Mouse (Mus musculus): ENCODE measurements around the gene Shtn1.

Shtn1 gene

DNA sequence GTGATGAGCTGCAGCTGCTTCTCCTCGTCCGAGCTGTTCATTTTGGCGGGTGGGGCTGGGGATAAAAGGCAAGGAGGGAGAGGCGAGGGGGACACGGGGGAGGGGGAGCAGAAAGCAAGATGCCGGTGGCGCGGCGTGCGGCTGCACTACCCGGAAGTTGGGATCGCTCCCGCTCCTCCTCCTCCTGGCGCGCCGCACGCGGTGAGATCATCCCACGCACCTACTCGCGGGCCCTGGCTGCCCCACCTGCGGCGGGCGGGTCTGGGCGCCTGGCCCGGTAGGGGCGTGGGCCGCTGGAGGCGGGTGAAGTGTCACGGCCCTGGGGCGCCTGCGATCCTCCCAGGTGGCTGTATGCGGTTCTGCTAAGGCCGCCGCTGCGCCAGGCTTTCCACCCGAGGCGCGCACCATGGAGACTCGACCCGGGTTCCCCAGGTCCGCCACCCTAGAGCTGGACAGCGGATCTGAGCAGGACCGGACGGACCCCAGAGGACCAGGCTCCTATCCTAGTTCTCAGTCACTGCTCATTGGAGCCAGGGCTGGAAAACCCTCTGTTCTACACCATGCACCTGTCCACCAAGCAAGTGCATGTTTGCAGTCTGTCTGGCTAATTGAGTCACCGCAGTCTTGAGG, at the start of gene Shtn1:
TSS of gene Shtn1 (minus strand) at position 629 of the 630 bp plus-strand sequence.
- peak; percentile 43 for DNase-seq (ENCODE audit: low spot score)

DNA sequence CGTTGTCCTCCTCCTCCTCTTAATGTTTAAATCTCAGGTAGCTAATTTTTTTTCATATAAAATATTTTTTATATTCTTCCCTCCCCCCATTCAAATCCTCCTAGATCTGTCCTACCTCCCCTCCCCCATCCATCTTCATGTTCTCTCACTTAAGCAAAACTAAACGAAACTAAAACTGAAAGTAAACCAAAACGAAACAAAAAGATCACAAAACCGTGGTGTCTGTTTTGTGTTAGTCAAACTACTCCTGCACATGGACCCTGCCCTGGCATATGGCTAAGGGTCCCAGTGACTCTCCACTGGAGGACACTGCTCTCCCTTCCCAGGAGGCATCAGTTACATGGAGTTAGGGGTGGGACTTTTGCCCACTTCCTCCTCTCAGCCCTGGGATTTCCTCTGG, 38.3 kb upstream of the Shtn1 start:
- no peak for DNase-seq (ENCODE audit: low spot score)

DNA sequence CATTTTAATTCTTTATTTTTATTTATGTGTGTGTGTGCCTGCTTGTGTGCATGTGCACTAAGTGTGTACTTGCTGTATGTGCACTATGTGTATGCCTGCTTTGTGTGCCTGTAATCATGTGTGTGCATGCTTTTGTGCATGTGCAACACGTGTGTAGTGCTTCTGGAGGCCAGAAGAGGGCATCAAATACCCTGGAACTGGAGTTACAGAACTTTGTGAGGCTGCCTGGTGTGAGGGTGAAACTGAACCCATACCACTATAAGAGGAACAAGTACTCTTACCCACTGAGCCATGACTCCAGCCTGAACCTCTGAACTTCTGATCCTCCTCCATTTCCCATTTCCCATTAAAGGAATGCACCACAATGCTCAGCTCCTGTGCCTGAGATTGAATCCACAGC, 34.0 kb upstream of the Shtn1 start:
- no peak for DNase-seq (ENCODE audit: low spot score)

DNA sequence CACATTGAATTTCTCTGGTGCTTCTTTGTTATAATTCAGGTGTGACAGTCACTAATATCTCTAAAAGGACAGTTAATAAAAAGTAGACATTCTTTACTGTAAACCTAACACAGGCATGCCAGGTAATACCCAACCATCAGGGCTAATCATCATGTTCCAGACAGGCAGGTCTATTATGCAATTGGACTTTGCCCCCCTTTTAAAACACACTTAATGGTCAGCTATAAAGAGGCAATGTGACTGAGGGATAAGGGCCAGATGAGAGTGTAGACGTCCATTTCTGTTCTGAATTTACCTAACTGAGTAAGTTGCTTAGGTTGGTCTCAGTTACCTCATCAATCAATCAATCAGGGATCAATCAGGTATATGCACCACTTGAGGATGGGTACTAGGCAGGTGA, 22.4 kb upstream of the Shtn1 start:
- DNase-seq (ENCODE audit: low spot score): no peak

DNA sequence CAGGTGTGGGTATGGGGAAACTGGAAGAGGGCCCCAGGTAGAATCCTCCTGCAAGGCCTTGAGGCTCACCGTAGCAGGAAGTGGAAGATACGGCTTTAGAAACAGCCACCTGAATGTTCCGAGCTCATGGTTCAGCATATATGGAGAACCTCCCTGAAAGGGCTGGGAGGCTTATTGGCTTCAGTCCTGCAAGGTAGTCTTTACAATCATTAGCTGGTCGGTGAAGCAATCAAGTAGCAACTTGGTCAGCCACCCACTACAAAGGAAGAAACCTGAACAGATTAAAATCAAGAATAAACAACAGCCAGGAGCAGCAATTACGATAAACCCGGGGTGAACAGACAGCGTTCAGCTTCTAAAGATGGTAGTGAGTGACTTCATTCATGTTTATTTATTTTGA, 16.4 kb upstream of the Shtn1 start:
- no peak for DNase-seq (ENCODE audit: low spot score)

DNA sequence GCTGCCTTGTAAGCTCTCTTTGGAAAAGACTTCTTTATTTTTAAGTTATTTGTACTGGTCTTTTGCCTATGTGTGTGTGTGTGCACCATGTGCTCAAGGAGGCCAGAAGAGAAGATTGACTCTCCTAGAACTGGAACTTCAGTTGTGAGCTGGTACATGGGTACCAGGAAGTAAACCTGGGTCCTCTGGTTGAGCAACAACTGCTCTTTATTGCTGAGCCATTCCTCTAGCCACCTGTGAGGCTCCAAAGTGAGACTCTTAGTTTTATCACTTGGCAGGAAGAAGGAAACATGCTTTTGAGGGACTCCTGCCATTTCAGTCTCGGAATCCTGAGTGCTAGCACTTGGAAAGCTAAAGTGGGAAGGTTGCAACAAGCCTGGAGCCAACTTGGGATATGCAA, 14.4 kb upstream of the Shtn1 start:
- no peak for DNase-seq (ENCODE audit: low spot score)

DNA sequence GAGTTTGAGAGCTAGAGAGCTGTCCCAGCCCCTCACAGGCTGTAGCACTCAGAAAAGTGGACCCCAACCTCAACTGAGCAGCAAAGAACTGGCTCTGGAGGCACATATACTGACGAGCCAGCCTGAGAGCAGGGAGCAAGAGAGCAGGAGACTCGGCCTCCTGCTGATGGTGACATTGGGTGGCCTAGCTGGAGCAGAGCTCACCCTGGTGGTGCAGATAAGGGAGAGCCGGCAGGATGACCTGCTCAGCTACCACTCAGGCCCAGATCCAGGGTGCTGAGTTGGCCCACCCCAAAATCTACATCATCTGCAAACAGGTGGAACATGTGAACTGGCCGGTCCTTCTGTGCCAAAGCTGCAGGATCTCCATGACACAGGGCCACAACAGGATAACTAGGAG, 8.4 kb upstream of the Shtn1 start:
- DNase-seq (ENCODE audit: low spot score): no peak

DNA sequence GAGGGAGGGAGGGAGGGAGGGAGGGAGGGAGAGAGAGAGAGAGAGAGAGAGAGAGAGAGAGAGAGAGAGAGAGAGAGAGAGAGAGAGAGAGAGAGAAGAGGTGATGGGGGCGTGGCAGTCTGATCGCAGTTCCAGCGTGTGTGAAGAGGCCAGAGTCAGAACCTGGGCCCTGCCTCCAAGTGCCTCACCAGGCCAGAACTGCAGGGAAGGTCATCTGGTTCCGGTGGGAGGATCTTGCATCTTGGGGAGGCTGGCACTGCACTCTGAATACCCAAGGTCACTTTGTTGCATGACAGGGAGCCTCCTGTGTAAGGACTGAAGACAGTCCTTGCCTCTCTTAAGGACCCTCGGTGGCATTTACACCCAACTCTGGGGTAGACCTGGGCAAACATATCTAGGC, 231 bp upstream of the Shtn1 start:
- DNase-seq (ENCODE audit: low spot score): no peak

DNA sequence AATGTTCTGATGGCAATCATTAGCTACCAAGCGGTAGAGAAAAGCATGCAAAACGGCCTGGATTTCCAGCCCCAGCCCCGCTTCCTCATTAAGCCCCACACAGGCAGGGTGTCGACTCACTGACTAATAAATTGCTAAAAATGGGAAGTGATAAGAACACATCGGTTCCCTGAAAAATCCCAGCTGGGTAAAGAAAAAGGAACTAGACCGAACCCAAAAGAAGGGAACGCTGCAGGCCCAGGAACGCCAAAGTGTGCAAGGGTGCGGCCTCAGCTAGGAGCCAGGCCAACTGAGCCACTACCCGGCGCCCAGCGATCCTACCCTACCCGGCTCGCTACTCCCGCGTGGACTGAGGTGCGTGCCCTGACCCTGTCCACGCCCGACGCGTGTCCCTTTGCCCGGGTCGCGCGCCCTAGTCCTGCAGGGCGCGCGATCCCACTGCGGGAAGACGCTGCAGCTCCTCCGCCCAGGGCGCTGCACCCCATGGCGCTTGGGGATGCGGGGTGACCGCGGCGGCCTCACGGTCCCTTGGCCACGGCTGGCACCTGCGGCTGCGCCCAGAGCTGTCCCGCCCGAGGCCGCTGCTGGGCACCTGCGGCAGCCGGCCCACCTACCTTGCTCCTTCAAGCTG, 944 bp downstream of the Shtn1 start:
- no peak for DNase-seq (ENCODE audit: low spot score)

DNA sequence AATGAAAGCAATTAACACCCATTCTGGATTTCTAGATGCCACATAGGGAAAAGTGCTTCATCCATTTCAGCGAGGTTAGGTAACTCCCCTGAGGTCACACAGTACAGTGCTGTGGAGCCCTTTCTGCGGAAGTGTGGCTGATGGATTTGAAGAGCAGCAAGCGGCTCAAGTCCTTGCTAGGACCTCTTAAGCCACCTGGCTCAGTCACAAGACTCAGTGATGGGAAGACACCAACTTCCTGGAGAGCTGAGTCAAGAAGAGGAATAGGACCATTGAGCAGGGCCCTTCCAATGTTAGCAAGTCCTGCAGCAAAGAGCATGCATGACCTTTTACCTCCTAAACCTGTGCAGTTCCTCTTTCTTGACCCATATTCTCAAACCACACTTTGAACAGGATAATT, 1.5 kb downstream of the Shtn1 start:
- DNase-seq (ENCODE audit: low spot score): no peak

DNA sequence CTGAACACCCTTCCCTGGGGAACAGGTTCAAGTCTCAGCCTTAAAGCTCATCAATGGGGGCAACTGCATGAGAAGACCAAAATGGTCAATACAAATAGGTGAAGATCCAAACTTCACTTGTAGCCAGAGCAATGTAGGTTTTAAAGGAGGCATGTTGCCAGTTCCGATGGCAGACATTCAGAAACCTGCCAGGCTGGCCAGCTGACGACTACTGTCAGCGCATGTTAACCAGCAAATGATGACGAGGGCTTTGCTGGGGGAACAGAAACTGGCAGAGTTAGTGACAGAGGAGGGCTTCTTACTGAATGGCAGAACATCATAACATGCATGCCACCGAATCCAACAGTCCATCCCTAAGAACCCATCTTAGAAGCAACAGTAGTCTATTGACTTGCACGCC, 2.9 kb downstream of the Shtn1 start:
- DNase-seq (ENCODE audit: low spot score): no peak

DNA sequence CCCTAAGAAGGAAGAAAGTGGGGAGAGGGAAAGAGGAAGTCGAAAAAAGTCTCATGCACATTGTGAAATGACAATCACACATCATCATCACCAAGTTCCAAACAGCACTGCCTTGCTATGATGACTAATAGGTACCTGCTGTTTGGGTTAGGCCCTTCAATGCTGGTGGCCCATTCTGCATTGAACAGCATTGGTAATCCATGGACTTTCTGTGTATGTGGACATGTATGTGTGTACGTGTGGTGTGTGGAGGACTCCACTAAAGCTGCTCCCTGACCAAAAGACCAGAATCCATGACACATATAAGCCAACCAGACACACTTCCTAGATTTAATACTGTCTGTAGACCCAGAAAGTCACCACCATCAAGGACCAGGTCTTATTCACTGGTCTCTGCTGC, 3.9 kb downstream of the Shtn1 start:
- DNase-seq (ENCODE audit: low spot score): no peak

DNA sequence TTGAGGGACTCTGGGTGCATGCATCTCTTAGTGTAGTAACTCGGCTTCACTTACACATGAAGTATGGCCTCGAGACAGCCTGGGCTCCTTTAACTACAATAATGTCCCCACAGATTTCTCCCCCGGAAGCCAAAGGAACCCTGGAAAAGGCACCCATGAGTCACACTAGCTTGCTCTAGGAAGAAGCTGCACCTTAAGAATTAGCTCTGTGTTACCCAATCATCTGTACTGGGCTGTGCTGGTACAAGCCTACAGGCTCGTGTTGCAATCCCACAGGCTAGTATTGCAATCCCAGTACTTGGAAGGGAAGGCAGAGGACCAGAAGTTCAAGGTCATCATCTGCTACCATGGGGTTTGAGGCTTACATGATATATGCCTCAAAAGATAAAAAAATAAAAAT, 4.5 kb downstream of the Shtn1 start:
- no peak for DNase-seq (ENCODE audit: low spot score)

DNA sequence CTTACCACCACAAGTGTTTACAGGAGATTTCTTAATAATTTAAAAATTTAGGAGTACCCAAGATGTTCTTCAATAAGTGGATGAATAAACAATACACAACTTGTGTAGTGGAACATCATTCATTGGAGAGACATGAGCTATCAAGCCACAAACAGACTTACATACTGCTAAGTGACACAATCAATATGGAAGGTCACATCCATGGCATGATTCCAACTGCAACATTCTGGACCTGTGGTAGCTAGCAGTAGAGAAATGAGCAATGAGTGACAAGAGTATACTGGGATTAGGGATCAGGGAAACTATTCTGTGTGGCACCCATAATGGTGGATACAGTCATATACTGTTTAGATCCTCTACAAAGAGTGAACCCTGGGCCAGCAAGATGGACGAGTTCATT, 8.2 kb downstream of the Shtn1 start:
- no peak for DNase-seq (ENCODE audit: low spot score)

DNA sequence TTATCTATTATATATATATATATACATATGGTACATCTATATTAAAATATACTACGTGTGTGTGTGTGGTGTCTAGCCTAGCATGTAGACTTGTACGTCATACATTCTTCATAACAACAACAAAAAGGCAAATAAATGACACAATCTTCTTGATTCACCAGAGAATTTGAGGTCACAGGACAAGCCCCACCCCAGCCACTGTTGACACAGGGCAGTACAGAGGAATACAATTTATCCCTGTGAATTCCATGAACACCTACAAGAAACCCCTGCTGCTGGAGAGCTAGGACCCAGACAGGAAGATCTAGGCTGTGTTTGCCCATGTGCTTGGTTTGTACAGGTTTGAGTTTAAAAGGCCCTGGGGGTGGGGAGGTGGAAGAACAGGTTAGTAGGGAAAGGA, 9.2 kb downstream of the Shtn1 start:
- DNase-seq (ENCODE audit: low spot score): peak; percentile 23

DNA sequence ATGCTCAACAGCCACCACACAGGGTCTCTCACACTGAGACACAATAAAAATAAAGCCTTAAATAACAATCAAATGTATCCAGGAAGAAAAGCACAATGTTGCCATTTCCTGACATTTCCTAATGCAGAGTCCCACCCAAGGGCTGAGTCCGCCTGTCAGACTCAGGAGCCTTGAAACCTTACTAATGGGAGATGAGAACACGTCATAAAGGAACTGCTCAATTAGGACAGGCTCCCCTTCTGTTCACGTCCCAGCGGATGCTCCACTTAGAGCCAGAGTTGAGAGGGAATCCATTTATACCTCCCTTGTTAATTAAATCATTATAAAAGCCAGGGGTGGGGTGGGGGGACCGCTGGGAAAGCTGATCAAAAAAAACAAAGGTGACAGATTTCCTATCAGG, 9.8 kb downstream of the Shtn1 start:
- DNase-seq (ENCODE audit: low spot score): no peak

DNA sequence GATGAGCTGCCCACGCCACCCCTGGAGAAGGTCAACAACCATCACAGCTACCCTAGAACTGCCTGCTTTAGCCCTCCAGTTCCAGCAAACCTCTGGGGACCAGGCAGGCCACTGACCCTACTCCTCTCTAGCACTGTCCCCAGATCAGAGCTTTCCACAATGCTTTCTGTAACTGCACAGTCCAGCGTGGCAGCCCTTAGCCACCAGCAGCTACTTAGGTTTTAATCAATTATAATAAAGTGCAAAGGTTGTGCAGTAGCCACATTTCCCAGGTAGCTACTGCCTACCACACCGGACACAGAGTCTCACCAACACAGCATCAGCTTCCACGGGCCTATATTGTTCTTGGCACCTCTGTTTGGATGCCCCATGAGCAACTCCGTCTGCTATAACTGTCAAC, 11.3 kb downstream of the Shtn1 start:
- no peak for DNase-seq (ENCODE audit: low spot score)

DNA sequence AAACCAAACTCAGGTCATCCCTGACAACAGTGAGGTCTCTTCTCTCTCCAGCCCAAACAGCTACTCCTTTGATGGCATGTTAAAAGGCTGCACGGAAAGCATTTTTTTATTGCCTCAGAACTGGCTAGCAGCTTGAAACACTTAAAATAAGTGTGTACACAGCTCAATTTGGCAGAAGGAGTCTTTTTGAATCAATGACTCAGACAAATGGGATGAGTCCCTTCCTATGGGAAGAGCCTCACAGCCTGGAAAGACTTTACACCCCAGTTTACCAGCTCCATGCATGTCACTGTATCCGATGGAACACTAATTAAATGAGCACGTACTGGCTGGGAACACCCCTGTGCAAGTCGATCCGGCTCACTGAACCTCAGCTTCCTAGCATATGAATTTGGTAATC, 12.3 kb downstream of the Shtn1 start:
- no peak for DNase-seq (ENCODE audit: low spot score)

DNA sequence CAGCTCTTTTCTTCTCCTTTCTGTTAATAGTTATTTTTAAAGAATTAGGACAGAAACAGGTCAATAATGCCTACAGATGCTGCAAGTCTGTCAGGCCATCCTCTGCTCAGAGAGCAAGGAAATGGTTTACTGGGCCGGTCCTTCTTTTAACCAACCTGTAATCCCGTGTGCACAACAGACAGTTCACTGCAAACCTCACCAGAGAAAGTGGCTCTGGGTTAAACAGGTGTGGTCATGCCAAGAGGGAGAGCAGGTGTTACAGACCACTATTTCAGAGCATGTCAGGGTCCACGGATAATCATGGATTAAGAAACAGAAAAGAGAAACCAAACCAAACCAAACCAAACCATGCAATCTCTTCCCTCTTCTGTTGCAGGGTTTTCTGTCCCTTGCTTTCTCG, 17.8 kb downstream of the Shtn1 start:
- DNase-seq (ENCODE audit: low spot score): no peak

DNA sequence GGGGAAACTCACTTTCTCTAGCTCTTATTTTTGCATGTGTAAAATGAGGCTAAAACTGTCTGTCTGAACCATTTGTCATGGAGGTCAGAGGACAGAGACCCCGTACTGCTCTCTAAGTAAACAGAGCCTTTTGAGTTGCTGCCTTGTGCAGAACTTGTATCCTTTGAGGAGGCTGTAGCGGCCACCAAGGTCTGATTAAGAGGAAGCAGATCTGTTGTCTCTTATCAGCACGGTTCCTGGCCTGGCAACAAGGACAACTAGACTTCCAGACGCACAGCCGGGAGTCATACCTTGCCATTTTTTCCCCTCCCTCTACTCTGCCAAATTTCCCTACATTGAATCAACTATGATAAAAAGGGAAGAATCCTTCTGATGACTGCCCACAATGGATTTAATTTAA, 18.5 kb downstream of the Shtn1 start:
- DNase-seq (ENCODE audit: low spot score): peak; percentile 27

DNA sequence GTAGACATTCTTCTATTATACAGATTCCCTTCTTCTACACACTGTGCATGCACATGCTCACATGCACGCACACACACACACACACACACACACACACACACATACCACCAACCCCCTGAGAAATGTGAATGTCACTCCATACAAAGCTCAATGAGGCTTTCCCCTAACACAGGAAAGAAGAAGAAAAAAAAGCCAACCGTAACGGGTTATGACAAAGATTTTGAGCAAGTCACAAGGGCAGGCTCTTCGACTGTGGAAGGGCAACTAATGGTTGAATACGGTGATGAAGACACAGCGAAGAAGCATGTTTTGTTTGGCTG, 21.3 kb downstream of the Shtn1 start:
- no peak for DNase-seq (ENCODE audit: low spot score)

DNA sequence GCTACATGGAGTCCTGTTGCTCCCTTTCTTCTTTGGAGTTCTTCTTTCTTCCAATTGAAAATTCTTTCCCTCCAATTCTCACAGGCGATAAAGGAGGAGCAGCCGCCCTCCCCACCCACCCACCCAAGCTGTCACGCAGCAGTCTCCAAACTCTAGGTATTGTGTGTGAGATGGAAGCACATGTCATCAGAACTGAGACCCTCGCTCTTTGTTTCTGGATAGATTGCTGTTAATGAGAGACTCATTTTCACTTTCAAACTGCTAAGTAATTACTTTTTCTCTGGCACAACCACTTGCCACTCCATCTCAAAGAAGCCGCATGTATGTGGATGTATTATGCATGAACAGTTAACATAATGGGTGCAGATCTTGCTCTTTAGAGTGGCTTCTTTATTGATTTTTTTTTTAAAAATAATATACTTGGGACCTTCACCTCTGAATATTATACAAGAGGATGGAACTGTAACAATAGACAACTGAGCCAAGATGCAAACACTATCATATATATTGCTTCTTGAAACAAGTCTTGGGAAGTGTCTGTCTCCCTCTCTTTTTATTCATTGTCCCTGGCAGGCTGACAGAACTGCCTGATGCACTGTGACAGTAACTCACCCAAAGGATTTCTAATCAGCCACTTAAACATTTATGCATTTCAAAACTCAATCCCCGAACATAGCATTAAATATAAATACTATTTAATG, 21.8 kb downstream of the Shtn1 start:
- DNase-seq (ENCODE audit: low spot score): no peak

DNA sequence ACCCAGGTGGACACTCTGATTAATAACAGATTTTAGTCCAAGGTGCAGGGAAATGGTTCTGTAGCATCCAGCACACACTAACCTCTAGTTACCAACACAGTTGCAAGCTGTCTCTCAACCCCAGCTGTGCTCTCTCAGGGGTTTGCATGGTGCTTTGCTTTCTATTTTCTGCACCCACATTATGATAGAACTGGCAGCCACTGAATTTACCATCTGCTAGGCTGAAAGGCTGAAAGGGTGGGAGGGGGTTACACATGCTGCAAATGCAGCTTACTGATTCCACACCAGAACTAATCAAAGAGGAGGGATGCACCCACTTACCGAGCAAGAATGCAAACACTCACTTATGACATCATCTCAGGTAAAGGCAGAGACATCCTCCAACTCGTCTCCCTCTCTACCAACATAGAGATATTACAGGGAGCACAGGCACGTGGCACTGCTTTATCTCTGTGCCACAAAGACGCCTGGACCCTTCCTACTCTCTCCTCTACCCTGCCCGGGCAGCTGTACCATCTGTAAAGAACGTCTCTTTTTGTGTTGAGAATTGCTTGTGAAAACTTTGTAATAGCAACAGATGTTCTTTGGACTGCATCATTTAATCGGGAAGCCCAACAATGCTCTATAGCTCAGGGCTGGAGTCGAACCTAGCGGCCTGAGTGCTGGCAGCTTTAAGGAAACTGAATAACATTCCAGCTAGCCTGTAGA, 23.0 kb downstream of the Shtn1 start:
- no peak for DNase-seq (ENCODE audit: low spot score)

Measured in yolk sac, embryonic 10.5 days (tissue).